Mouse (Mus musculus) forebrain, embryonic 10.5 days (tissue): ENCODE results near the gene Mapkapk2. TPM values are rescaled to one million over a fixed set of nuclear protein-coding genes. Genes with fewer than 3 reads are reported as not detected.

ENCODE experiments used
- DNase-seq: peaks from one replicate; pipeline ENCODE4 v3.0.0-alpha.2; 2017; ENCODE audit warnings: low spot score; ENCODE audit errors: extremely low spot score
- H3K27ac ChIP-seq: fragments of 300-500 bp; sonication (generic); 2 replicates; pipeline ENCODE4 v1.5.1; 2016; ENCODE audit warnings: mild to moderate bottlenecking
- H3K27me3 ChIP-seq: fragments of 300-500 bp; sonication (generic); 2 replicates; pipeline ENCODE4 v1.6.1; 2016; ENCODE audit warnings: mild to moderate bottlenecking; ENCODE audit not compliant: poor library complexity, severe bottlenecking
- H3K36me3 ChIP-seq: fragments of 300-500 bp; sonication (generic); replicated peaks from 2 replicates; pipeline ENCODE4 v1.6.1; 2016; ENCODE audit warnings: mild to moderate bottlenecking, moderate library complexity
- H3K4me1 ChIP-seq: fragments of 300-500 bp; sonication (generic); 2 replicates; pipeline ENCODE4 v1.6.1; 2016
- H3K4me3 ChIP-seq: fragments of 300-500 bp; sonication (generic); 2 replicates; pipeline ENCODE4 v1.5.1; 2016; ENCODE audit warnings: mild to moderate bottlenecking, moderate library complexity
- H3K9me3 ChIP-seq: fragments of 300-500 bp; sonication (generic); 2 replicates; pipeline ENCODE4 v1.6.1; 2016; ENCODE audit warnings: mild to moderate bottlenecking, moderate library complexity
- WGBS: fragments of 180-500 bp; shearing (Covaris S2); methylation state at CpG from one replicate; pipeline ENCODE4 v1.1.7; 2016; 5-methylcytosine and 5-hydroxymethylcytosine counted together
- polyA plus RNA-seq: library from polyadenylated mRNA; unstranded; fragments of >200 nt; fragmentation: Nextera tagmentation; extraction: Ambion mirVana; gene quantifications from 2 replicates; pipeline ENCODE4 v1.2.1, GENCODE M21; 2016

Mapkapk2 gene
- polyA plus RNA-seq, 1 experiment from 2014 or later, result 41.1 TPM

DNA sequence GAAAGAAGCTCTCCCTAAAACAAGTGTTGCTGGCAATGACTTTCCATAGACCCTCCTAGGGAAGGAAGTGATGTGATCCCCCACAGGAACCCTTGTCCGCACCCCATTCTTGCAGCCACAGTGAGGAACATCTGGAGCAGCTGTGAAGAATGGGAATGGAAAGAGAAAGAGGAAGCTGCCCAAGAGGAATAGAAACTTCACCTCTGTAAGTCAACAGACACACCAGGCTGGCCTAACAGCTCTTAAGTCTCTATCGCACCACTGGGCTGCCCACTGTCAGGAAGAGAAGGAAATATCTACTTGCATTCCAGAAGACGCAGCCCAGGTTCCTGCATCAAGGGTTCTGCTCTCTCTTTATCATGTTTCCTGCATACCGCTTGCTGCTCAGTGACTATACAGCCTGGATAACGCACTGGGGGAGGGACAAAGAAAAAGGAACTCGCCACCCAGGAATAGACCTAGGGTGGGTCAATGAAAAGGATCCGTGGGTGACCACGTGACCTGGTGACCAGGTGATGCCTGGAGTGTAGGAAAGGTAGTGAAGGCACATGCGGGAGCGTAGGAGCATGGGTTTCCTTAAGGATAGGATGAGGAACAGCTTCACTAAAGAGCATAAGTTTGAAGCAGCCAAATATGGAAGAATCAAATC lies 6.3 kb upstream of the Mapkapk2 start:
- Histone ChIP-seq H3K4me1 (peaks cover 9% of the 10 kb centered on the region), H3K4me3 (no peak overlapping the region), H3K36me3 (no peaks in the 10 kb centered on the region), H3K27me3 (peaks cover 6% of the 10 kb centered on the region), H3K27ac (no peak overlapping the region), H3K9me3 (no peaks in the 10 kb centered on the region)
- DNase-seq, result no peak
- WGBS, result 86% methylated on average over 10 of the region's 10 CpGs

DNA sequence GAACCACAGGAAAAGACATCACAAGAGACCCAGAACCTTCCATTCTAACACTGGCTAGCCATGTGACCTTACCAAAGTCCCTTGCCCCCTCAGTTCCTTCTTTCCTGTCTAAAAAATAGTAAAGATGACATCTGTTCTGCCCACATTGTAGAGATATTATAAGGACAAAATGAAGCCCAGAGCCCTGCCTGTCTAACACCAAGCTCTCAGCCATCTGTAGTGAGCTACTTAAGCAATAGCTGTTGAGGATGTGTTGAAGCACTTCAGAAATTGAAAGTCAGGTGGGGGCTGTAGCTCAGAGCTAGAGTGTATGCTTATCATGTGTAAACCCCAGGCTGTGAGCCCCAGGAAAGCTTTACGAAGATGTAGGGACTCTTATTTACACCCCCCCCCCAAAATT lies 3.2 kb upstream of the Mapkapk2 start:
- H3K9me3 ChIP-seq, result no peaks in the 10 kb centered on the region
- H3K36me3 ChIP-seq, result no peaks in the 10 kb centered on the region
- H3K4me1 ChIP-seq, result peaks cover 24% of the 10 kb centered on the region
- peaks cover 12% of the 10 kb centered on the region for H3K27me3 ChIP-seq
- H3K27ac ChIP-seq, result no peak overlapping the region
- WGBS, result 80% methylated on average over 1 of the region's 1 CpGs
- no peak for DNase-seq
- no peak overlapping the region for H3K4me3 ChIP-seq

DNA sequence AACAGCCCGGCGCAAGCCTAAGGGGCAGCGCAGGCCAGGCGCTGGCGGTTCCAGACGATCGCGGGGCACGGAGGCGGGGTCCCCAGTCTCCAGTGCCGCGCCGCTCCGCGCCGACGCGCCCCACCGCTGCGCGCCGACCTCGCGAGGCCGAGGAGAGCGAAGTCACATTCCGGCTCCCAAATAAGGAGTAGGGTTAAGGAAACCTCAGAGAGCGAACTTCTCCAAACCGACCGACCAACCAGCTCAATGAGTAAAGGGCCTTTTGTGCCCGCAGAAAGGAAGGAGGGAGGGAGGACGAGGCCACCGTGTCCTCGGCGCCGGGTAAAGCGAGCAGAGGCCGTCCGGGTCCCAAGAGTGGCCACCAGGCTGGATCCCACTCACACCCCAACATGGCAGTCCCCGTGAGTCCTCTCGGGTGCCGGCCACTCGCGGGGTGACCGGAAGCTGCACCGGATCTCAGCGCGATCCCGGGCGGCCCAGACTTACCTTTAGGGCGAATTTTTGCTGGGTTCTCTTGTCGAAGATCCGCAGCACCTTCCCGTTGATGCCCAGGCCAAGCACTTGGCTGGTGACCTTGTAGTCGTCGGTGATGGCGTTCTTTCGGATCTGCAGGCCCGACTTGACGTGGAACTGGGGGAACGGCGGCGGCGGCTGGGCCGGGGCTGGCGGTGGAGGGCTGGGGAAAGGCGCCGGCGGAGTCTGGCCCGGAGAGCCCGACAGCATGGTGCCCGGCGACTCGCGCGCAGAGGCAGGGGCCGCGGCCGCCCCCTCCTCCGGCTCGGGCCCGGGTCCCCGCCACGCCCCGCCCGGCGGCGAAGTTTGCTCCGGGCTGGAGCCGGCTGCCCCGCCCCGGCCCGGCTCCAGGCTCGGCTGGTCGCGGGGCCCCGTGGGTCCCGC lies 575 bp downstream of the Mapkapk2 start:
- Histone ChIP-seq H3K9me3 (no peaks in the 10 kb centered on the region), H3K27me3 (peaks cover 12% of the 10 kb centered on the region), H3K4me1 (peaks cover 56% of the 10 kb centered on the region), H3K27ac (peak overlapping the region; percentile 95), H3K4me3 (peak overlapping the region; percentile 97), H3K36me3 (0 out of 2 replicates have a peak, but pooled peaks cover 7% of the 10 kb centered on the region)
- DNase-seq, result peak; percentile 70
- WGBS, result under 1% methylated on average over 91 of the region's 98 CpGs

DNA sequence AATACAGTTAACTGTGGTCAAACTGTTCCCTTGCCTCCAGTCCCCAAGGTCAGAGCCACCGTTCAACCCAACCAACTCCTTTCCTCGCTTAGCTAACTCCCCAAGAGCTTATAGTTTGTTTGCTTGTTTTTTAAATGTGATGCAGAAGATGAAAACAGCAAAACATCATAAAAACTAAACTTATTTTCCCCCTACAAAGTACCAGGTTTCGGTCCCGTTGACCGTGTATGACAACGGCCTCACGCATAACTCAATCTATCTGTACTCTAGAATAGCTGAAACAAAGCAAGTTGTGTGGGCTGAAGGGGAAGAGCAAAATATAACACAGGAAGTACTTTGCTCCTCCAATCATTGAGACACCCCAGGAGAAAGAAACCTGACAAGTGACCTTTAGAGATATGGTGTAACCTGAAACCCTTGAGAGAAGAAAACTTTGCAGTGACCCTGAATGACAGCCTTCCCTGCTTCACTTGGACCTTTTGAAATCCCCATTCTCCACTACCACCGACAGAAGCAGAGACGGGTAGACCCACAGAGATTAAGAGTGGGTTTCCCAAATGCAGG lies 1.4 kb downstream of the Mapkapk2 start:
- 37% methylated on average over 9 of the region's 9 CpGs for WGBS
- no peak for DNase-seq
- H3K9me3 ChIP-seq, result no peaks in the 10 kb centered on the region
- peak overlapping the region; percentile 97 for H3K4me3 ChIP-seq
- peak overlapping the region; percentile 95 for H3K27ac ChIP-seq
- H3K36me3 ChIP-seq, result 0 out of 2 replicates have a peak, but pooled peaks cover 7% of the 10 kb centered on the region
- peaks cover 62% of the 10 kb centered on the region for H3K4me1 ChIP-seq
- H3K27me3 ChIP-seq, result peaks cover 12% of the 10 kb centered on the region

DNA sequence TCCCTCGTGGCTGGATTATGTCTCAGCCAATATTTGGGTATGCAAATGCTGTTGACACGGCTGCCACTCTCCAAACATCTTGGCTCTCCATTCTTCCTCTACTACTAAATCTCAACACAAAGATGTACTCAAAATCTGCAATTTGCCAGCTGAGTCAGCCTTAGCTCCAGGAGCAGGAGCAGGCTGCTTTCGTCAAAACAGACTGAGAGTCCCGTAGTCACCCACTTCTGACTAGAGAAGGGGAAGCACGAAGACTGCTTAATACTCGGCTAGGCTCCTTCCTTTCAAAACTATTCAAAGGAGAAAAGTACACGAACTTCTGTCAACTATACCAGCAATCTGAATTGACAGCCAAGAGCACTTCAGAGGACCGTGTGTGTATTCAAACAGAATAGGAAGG lies 2.1 kb downstream of the Mapkapk2 start:
- Histone ChIP-seq H3K4me1 (peaks cover 69% of the 10 kb centered on the region), H3K27ac (no peak overlapping the region), H3K9me3 (no peaks in the 10 kb centered on the region), H3K36me3 (0 out of 2 replicates have a peak, but pooled peaks cover 7% of the 10 kb centered on the region), H3K4me3 (peak overlapping the region; percentile 97), H3K27me3 (peaks cover 12% of the 10 kb centered on the region)
- 40% methylated on average over 8 of the region's 8 CpGs for WGBS
- no peak for DNase-seq

DNA sequence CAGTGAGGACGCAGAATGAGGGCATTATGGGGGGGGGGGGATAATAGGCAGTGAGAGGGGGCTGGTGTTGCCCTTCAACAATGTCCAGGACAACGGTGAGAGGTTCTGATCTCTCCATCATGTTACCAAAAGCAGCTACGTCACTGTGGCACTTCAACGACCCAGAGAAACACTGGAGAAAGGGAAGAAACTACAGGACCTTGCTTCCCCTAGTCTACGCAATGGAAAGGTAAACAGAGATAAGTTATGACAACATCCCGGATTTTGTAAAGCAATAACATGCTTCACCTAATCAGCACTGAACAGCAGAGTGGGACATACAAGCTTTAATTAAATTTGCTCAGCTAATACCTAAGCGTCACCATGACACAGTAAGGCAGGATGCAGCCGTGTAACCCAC lies 3.7 kb downstream of the Mapkapk2 start:
- DNase-seq, result no peak
- Histone ChIP-seq H3K9me3 (no peaks in the 10 kb centered on the region), H3K27ac (no peak overlapping the region), H3K27me3 (peaks cover 6% of the 10 kb centered on the region), H3K4me3 (no peak overlapping the region), H3K4me1 (peaks cover 83% of the 10 kb centered on the region), H3K36me3 (0 out of 2 replicates have a peak, but pooled peaks cover 7% of the 10 kb centered on the region)
- WGBS, result 91% methylated on average over 8 of the region's 8 CpGs

DNA sequence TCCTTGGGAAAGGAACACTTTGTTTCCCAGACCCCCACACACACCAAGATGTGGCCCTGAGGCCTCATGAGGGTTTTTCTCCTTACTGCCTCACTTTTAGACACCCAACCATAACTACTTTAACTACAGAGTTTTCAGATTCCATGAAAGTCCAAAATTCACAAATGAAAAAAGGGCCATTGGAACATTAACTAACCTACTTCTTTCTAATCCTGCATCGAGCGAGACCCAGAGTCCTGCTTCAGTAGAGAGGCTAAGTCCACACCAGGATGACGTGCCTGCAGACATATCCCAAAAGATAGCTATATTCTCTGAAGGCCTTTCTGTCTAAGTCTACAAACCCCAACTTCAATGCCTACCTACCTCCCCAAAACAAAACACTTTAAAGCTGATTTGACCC lies 4.8 kb downstream of the Mapkapk2 start:
- no peaks in the 10 kb centered on the region for H3K9me3 ChIP-seq
- H3K36me3 ChIP-seq, result 0 out of 2 replicates have a peak, but pooled peaks cover 7% of the 10 kb centered on the region
- no peak overlapping the region for H3K27ac ChIP-seq
- DNase-seq, result no peak
- no peak overlapping the region for H3K4me3 ChIP-seq
- WGBS, result 97% methylated on average over 3 of the region's 3 CpGs
- no peaks in the 10 kb centered on the region for H3K27me3 ChIP-seq
- H3K4me1 ChIP-seq, result peaks cover 85% of the 10 kb centered on the region

DNA sequence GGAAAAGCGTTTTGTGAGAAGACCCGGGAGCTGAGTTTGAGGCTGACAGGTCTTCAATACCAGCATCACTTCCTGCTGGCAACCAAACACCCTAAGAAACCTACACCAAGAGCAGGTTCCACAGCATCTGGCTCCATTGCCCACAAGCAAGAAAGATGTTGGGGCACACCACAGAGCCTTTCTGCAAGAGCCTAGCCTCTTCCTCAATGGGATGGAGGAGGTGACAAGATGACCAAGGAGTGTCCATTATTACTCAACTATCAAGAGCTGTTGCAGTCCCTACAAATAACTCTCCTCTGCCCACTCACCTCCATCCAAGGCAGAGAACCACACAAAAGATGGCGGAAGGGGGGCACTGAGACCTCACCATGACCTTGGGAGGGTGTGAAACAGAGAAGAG lies 5.5 kb downstream of the Mapkapk2 start:
- Histone ChIP-seq H3K27ac (no peak overlapping the region), H3K27me3 (no peaks in the 10 kb centered on the region), H3K4me1 (peaks cover 88% of the 10 kb centered on the region), H3K4me3 (no peak overlapping the region), H3K9me3 (no peaks in the 10 kb centered on the region), H3K36me3 (0 out of 2 replicates have a peak, but pooled peaks cover 7% of the 10 kb centered on the region)
- 92% methylated on average over 3 of the region's 3 CpGs for WGBS
- DNase-seq, result no peak

DNA sequence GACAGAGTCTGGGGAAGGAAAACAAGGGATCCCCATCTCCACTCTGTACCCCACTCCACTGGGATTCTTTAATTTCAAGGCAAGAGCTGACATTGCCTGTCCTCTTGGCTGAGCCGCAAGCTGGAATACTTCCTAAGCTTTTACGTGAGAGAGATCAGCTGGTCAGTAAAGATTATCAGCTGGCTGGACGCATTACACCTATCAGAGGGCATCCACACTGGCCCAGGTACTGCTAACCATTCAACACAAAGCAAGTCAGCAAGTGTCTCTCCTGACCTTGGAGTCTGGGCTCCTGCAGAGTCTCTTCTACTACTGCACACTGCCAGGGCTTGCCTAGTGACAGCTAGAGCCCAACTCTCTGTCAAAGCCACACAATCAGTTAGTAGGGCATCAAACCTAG lies 6.1 kb downstream of the Mapkapk2 start:
- Histone ChIP-seq H3K27me3 (no peaks in the 10 kb centered on the region), H3K4me3 (no peak overlapping the region), H3K36me3 (0 out of 2 replicates have a peak, but pooled peaks cover 7% of the 10 kb centered on the region), H3K9me3 (no peaks in the 10 kb centered on the region), H3K4me1 (peaks cover 93% of the 10 kb centered on the region), H3K27ac (no peak overlapping the region)
- 94% methylated on average over 3 of the region's 3 CpGs for WGBS
- no peak for DNase-seq

DNA sequence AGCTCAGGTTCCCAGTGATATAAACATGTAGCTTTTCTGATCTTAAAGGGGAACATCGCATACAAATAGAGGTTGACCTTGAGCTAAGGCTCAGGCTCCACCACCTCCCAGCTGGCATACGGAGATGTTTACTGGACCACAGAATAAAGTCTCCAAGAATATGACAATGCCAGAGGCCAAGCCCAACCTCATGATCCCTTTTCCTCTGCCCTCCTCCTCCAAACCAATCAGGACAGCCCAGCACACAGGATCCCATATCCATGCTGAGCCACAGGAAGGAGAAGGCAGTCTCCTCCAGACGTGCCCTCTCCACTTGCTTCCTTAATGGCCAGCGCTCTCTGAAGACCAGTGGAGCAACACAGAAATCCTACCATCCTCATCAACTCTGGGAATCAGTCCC lies 6.7 kb downstream of the Mapkapk2 start:
- no peak for DNase-seq
- Histone ChIP-seq H3K4me3 (no peak overlapping the region), H3K27ac (no peak overlapping the region), H3K4me1 (peaks cover 93% of the 10 kb centered on the region), H3K9me3 (no peaks in the 10 kb centered on the region), H3K36me3 (0 out of 2 replicates have a peak, but pooled peaks cover 7% of the 10 kb centered on the region), H3K27me3 (no peaks in the 10 kb centered on the region)
- 80% methylated on average over 4 of the region's 4 CpGs for WGBS

DNA sequence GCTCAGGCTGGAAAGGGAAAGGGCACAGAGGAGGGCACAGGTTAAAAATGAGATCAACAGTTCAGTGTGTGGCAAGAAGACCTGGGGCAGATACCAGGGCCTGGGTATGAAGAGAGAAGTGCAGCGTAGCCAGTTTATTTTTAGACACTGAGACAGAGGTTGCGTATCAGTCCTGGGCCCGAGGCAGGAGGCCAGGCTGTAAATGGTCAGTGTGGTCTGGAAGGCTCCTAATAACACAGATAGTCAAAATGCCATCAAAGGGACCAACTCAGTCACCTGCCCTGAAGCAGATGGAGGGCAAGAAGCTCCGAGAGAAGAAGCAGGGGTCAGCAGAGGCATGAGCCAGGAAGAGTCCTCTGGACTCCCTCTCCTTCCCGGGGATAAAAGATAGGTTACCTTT lies 7.4 kb downstream of the Mapkapk2 start:
- H3K9me3 ChIP-seq, result no peaks in the 10 kb centered on the region
- WGBS, result 89% methylated on average over 5 of the region's 5 CpGs
- H3K4me3 ChIP-seq, result no peak overlapping the region
- H3K27ac ChIP-seq, result 0 out of 2 replicates have a peak overlapping the region, but pooled peaks have one; percentile 51
- H3K27me3 ChIP-seq, result no peaks in the 10 kb centered on the region
- no peak for DNase-seq
- H3K4me1 ChIP-seq, result peaks cover 93% of the 10 kb centered on the region
- 0 out of 2 replicates have a peak, but pooled peaks cover 7% of the 10 kb centered on the region for H3K36me3 ChIP-seq

DNA sequence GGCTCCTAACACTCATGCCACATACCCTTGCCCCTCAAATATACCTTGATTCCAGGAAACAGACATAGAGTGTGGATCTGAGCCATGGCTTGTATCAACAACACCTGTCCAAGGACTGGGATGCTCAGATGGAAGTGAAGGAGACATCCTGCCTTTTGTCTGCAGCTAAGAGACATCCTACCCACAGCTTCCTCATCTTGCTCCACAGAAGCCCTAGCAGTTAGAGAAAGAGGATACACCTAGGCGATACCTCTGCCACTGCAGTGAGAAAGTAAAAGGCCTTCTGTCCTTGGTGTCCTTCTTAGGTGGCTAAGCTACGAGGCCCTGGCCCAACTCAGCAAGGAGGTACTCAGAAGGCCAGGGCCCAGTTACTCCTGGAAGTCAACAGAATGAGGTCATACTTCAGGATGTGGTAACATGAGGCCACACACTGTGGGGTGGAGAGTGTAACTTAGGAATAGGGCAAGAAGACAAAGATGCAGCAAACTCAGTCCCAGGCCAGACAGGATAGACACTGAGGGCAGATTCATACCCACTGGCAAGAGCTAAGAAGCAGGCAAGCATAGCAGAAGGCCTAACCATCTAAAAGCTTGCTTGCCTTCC lies 8.0 kb downstream of the Mapkapk2 start:
- H3K27ac ChIP-seq, result peak overlapping the region; percentile 51
- 87% methylated on average over 2 of the region's 2 CpGs for WGBS
- H3K36me3 ChIP-seq, result 0 out of 2 replicates have a peak, but pooled peaks cover 7% of the 10 kb centered on the region
- no peak overlapping the region for H3K4me3 ChIP-seq
- no peaks in the 10 kb centered on the region for H3K9me3 ChIP-seq
- no peaks in the 10 kb centered on the region for H3K27me3 ChIP-seq
- no peak for DNase-seq
- peaks cover 93% of the 10 kb centered on the region for H3K4me1 ChIP-seq
